ENCODE assay signal across 10 mouse cellular contexts in the genomic region with DNA sequence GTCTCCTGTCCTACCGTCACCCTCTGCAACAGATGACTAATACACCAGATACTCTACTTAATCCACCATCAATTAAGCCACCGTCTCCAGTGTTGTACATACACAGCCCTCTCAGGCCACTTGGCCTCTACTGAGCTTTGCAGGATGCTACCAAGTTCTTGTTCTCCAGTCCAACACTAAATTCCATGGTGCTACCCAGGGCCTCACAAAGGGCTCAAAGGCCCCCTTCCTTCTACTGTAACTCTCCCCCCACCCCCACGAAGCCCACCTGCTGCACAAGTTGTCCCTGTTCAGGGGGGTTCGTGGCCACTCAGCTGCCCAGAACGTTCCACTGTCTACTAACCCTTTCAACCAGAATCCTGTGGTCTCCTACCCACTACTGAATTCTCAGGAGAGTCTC. TPM values are rescaled to one million over a fixed set of nuclear protein-coding genes. Genes with fewer than 3 reads are reported as not detected.
A peak's percentile ranks its signal among the peaks of the same experiment; 100 is the strongest.
DNase-seq lines count a peak whose midpoint lies in the region; ATAC-seq and TF ChIP-seq lines count a peak whose summit lies in the region.
"Had no signal": no experiment of that assay in that cellular context is flagged by ENCODE, and none has a peak within 500 bp of the region (broad histone marks: within the 10 kb centered on the region; RNA-seq: fewer than 3 reads in every experiment).

No protein-coding gene starts in this region.

- TF ChIP-seq CTCF in forebrain, postnatal 0 days (IDR thresholded peaks at IDR 0.05; ENCODE audit: low read depth): no peak
- TF ChIP-seq CTCF in liver, postnatal 0 days (IDR thresholded peaks at IDR 0.05; ENCODE audit: low read depth): no peak

- peaks cover 8 to 12% of the 10 kb centered on the region in 2 experiments for H3K4me1 ChIP-seq in heart, embryonic 14.5 days (ENCODE audit: control insufficient read depth in 2 of 2, insufficient read depth in 2 of 2, low read length in 2 of 2)
- 0 out of 4 replicates have a peak, but pooled peaks cover 0 to 1% of the 10 kb centered on the region in 2 experiments for H3K4me1 ChIP-seq in ES-E14 (ENCODE audit: control insufficient read depth in 2 of 2, insufficient read depth in 2 of 2, low read length in 2 of 2, poor library complexity in 1 of 2)
- peaks cover 13% of the 10 kb centered on the region; the same call in 1 of the 2 replicates for H3K4me1 ChIP-seq in forebrain, postnatal 0 days (ENCODE audit: insufficient read depth)
- H3K4me1 ChIP-seq in liver, postnatal 0 days (ENCODE audit: insufficient read depth): peaks cover 47% of the 10 kb centered on the region

- in situ Hi-C loops in ES-E14 (cut with MboI; ENCODE audit: low sequenced_read_pairs in 2 of 2, unreplicated experiment in 2 of 2): no loop called here

- DNase-seq in heart, adult 9 months (ENCODE audit: low spot score in 2 of 2): no peak
- DNase-seq in ES-E14 (ENCODE audit: low read depth, low spot score): no peak
- DNase-seq in forebrain, postnatal 0 days: no peak
- no peak for DNase-seq in liver, postnatal 0 days
- no peak for DNase-seq in right cerebral cortex, adult 2 months (ENCODE audit: low spot score in 2 of 2)
- DNase-seq in B cell, adult 2 months: no peak
- no peak for DNase-seq in embryo, embryonic 10 days (ENCODE audit: low spot score)
- DNase-seq: gastrocnemius, postnatal 25 days; spleen, adult 18-20 months had no signal

- no peak for ATAC-seq in heart, embryonic 14.5 days (ENCODE audit: insufficient number of reproducible peaks, insufficient read depth, low FRiP score, low read depth)
- no peak for ATAC-seq in forebrain, postnatal 0 days
- no peak for ATAC-seq in liver, postnatal 0 days

- whole genome bisulfite sequencing in heart, embryonic 14.5 days: 77% methylated on average over 5 of the region's 5 CpGs
- 84% methylated on average over 5 of the region's 5 CpGs for WGBS in forebrain, postnatal 0 days
- WGBS in liver, postnatal 0 days (ENCODE audit: insufficient replicate concordance): 61% methylated on average over 5 of the region's 5 CpGs

- no peak overlapping the region for H3K27ac ChIP-seq in heart, embryonic 14.5 days (replicated peaks in 1 of 2; ENCODE audit: control insufficient read depth in 1 of 2, insufficient read depth in 1 of 2, low read depth in 2 of 2, low read length in 2 of 2)
- H3K27ac ChIP-seq in ES-E14 (ENCODE audit: insufficient read depth, low read depth, low read length, poor library complexity, severe bottlenecking): no peak overlapping the region
- H3K27ac ChIP-seq in forebrain, postnatal 0 days (ENCODE audit: low read depth, low read length): no peak overlapping the region
- peak overlapping the region; percentile 71 for H3K27ac ChIP-seq in liver, postnatal 0 days (ENCODE audit: low read depth)

- no peak for TF ChIP-seq EP300 in liver, postnatal 0 days (IDR thresholded peaks at IDR 0.05; ENCODE audit: low read depth)

- H3K4me3 ChIP-seq in heart, embryonic 14.5 days (ENCODE audit: control insufficient read depth in 1 of 2, insufficient read depth in 1 of 2, low read depth in 1 of 2, low read length in 2 of 2): peak overlapping the region; percentile 78 to 79
- peak overlapping the region; percentile 95 to 97; a peak in 2 of 4 replicates for H3K4me3 ChIP-seq in ES-E14 (ENCODE audit: insufficient read depth in 1 of 2, low read depth in 1 of 2, low read length in 2 of 2, poor library complexity in 1 of 2, severe bottlenecking in 1 of 2)
- H3K4me3 ChIP-seq in forebrain, postnatal 0 days (ENCODE audit: low read depth, low read length): peak overlapping the region; percentile 84; the same call in 1 of the 2 replicates
- peak overlapping the region; percentile 82 for H3K4me3 ChIP-seq in liver, postnatal 0 days (ENCODE audit: low read depth, low read length)

- peak overlapping the region; percentile 97 for H3K4me2 ChIP-seq in heart, embryonic 14.5 days (ENCODE audit: low read length)
- H3K4me2 ChIP-seq in forebrain, postnatal 0 days (ENCODE audit: low read depth): peak overlapping the region; percentile 99
- peak overlapping the region; percentile 96 for H3K4me2 ChIP-seq in liver, postnatal 0 days (ENCODE audit: low read depth, low read length)

- no peaks in the 10 kb centered on the region for H3K27me3 ChIP-seq in heart, embryonic 14.5 days (ENCODE audit: control insufficient read depth, insufficient read depth, low read length)
- H3K27me3 ChIP-seq in forebrain, postnatal 0 days (ENCODE audit: insufficient read depth, low read length): no peaks in the 10 kb centered on the region
- H3K27me3 ChIP-seq in liver, postnatal 0 days (ENCODE audit: insufficient read depth, low read length): no peaks in the 10 kb centered on the region

- H3K36me3 ChIP-seq in heart, embryonic 14.5 days (ENCODE audit: control insufficient read depth, insufficient read depth, low read length): no peaks in the 10 kb centered on the region
- H3K36me3 ChIP-seq in ES-E14 (ENCODE audit: control insufficient read depth, insufficient read depth, low read length, poor library complexity, severe bottlenecking): no peaks in the 10 kb centered on the region
- H3K36me3 ChIP-seq in forebrain, postnatal 0 days (ENCODE audit: insufficient read depth): no peaks in the 10 kb centered on the region
- H3K36me3 ChIP-seq in liver, postnatal 0 days (replicated peaks; ENCODE audit: insufficient read depth, low read length): peaks cover 11% of the 10 kb centered on the region

- peak overlapping the region; percentile 85; the same call in 1 of the 2 replicates for H3K9ac ChIP-seq in heart, embryonic 14.5 days (ENCODE audit: low read length)
- no peak overlapping the region for H3K9ac ChIP-seq in ES-E14 (ENCODE audit: insufficient read depth, low read depth, low read length, poor library complexity, severe bottlenecking)
- H3K9ac ChIP-seq in forebrain, postnatal 0 days: no peak overlapping the region
- H3K9ac ChIP-seq in liver, postnatal 0 days (replicated peaks): peak overlapping the region; percentile 95

- H3K9me3 ChIP-seq in heart, embryonic 14.5 days (ENCODE audit: control insufficient read depth, low read length): no peaks in the 10 kb centered on the region
- H3K9me3 ChIP-seq in ES-E14 (ENCODE audit: control insufficient read depth, insufficient read depth, low read depth, low read length): no peaks in the 10 kb centered on the region
- H3K9me3 ChIP-seq in forebrain, postnatal 0 days (ENCODE audit: low read length): no peaks in the 10 kb centered on the region
- H3K9me3 ChIP-seq in liver, postnatal 0 days (ENCODE audit: low read length): no peaks in the 10 kb centered on the region

TF ChIP-seq in ES-E14, 5 proteins besides CTCF, POLR2A, EP300 and RAD21:
- no peak for TF ChIP-seq ZC3H11A (IDR thresholded peaks at IDR 0.05; ENCODE audit: borderline replicate concordance, low read depth, low read length)
- TF ChIP-seq MAFK (IDR thresholded peaks at IDR 0.05; ENCODE audit: insufficient read depth, low read depth, low read length): no peak
- TF ChIP-seq ZNF384 (IDR thresholded peaks at IDR 0.05; ENCODE audit: low read depth, low read length): no peak
- no peak for TF ChIP-seq CHD2 (IDR thresholded peaks at IDR 0.05; ENCODE audit: low read depth, low read length)
- no peak for TF ChIP-seq HCFC1 (IDR thresholded peaks at IDR 0.05; ENCODE audit: borderline replicate concordance, insufficient read depth, low read length)

RNA-seq across cellular contexts. Expression of a gene that starts 1.5 kb away (rescaled TPM):
- 13.2 and 14.7 TPM in 2 replicates for polyA plus RNA-seq in heart, embryonic 14.5 days (2014; fragmentation: Nextera tagmentation; extraction: Ambion mirVana)
- total RNA-seq in ES-E14 (2012; rRNA removed): 6.1 and 12.1 TPM in 2 replicates
- total RNA-seq in forebrain, postnatal 0 days (2014; rRNA removed): 15.9 and 19.3 TPM in 2 replicates
- 6.0 and 7.7 TPM in 2 replicates for polyA plus RNA-seq in forebrain, postnatal 0 days (2015; fragmentation: Nextera tagmentation; extraction: Ambion mirVana)
- polyA plus RNA-seq in liver, postnatal 0 days (2015; fragmentation: Nextera tagmentation; extraction: Ambion mirVana): 7.2 and 8.8 TPM in 2 replicates

RNA-seq across cellular contexts. Expression of a gene that starts 57.7 kb away (rescaled TPM):
- 21.9 and 23.6 TPM in 2 replicates for polyA plus RNA-seq in heart, embryonic 14.5 days (2014; fragmentation: Nextera tagmentation; extraction: Ambion mirVana)
- 17.8 and 21.7 TPM in 2 replicates for total RNA-seq in ES-E14 (2012; rRNA removed)
- 27.9 and 38.8 TPM in 2 replicates for total RNA-seq in forebrain, postnatal 0 days (2014; rRNA removed)
- 11.1 and 11.2 TPM in 2 replicates for polyA plus RNA-seq in forebrain, postnatal 0 days (2015; fragmentation: Nextera tagmentation; extraction: Ambion mirVana)
- 5.9 and 7.7 TPM in 2 replicates for polyA plus RNA-seq in liver, postnatal 0 days (2015; fragmentation: Nextera tagmentation; extraction: Ambion mirVana)

Comparison
In these comparisons a context has a peak if more than half of its experiments do, and no peak if none do; other contexts are left out.
1. H3K9ac ChIP-seq: peak in heart, embryonic 14.5 days (single experiment) and liver, postnatal 0 days (single experiment); none in ES-E14 (single experiment) and forebrain, postnatal 0 days (single experiment).
2. Peak in every context shown above with its lines, with median percentiles within 50 percentile points of each other: H3K4me2 ChIP-seq and H3K4me3 ChIP-seq.